Mouse (Mus musculus) kidney, embryonic 15.5 days (tissue): Measurements from ENCODE around the gene Rab34. TPM values are rescaled to one million over a fixed set of nuclear protein-coding genes. Genes with fewer than 3 reads are reported as not detected.
A peak's percentile ranks its signal among the peaks of the same experiment; 100 is the strongest.
"Not testable (repeated sequence)": the region's sequence is repeated elsewhere in the genome, so short reads cannot be mapped to it uniquely, and the experiment has no call there.

Experiments
- ATAC-seq: fragments of 200-750 bp; cut with Nextera tagmentation; replicated peaks from 2 replicates; pipeline ENCODE4 v1.8.0; 2017; ENCODE audit warnings: moderate TSS enrichment; ENCODE audit not compliant: low FRiP score
- H3K27ac ChIP-seq: fragments of 300-500 bp; sonication (generic); 2 replicates; pipeline ENCODE4 v1.5.1; 2015; ENCODE audit warnings: mild to moderate bottlenecking, inconsistent platforms
- H3K27me3 ChIP-seq: fragments of 300-500 bp; sonication (generic); 2 replicates; pipeline ENCODE4 v1.6.1; 2015; ENCODE audit warnings: inconsistent platforms
- H3K36me3 ChIP-seq: fragments of 300-500 bp; sonication (generic); 2 replicates; pipeline ENCODE4 v1.6.1; 2015; ENCODE audit warnings: inconsistent platforms
- H3K4me1 ChIP-seq: fragments of 300-500 bp; sonication (generic); 2 replicates; pipeline ENCODE4 v1.6.1; 2015; ENCODE audit warnings: inconsistent platforms
- H3K4me2 ChIP-seq: fragments of 300-500 bp; sonication (generic); 2 replicates; pipeline ENCODE4 v1.6.1; 2015; ENCODE audit warnings: moderate library complexity, mild to moderate bottlenecking, inconsistent platforms
- H3K4me3 ChIP-seq: fragments of 300-500 bp; sonication (generic); replicated peaks from 2 replicates; pipeline ENCODE4 v1.5.1; 2015; ENCODE audit warnings: mild to moderate bottlenecking, inconsistent platforms
- H3K9ac ChIP-seq: fragments of 300-500 bp; sonication (generic); 2 replicates; pipeline ENCODE4 v1.6.1; 2015; ENCODE audit warnings: mild to moderate bottlenecking, inconsistent platforms
- H3K9me3 ChIP-seq: fragments of 300-500 bp; sonication (generic); replicated peaks from 2 replicates; pipeline ENCODE4 v1.6.1; 2016; ENCODE audit warnings: inconsistent platforms
- WGBS: fragments of 180-500 bp; shearing (Covaris S2); methylation state at CpG from one replicate; pipeline ENCODE4 v1.1.7; 2015; ENCODE audit warnings: mixed read lengths; 5-methylcytosine and 5-hydroxymethylcytosine counted together
- polyA plus RNA-seq: library from polyadenylated mRNA; unstranded; fragments of >200 nt; fragmentation: Nextera tagmentation; extraction: Ambion mirVana; gene quantifications from 2 replicates; pipeline ENCODE4 v1.2.1, GENCODE M21; 2015

Rab34 gene
- polyA plus RNA-seq, 1 experiment from 2014 or later: 132 TPM

GRCm38 (mm10) chr11:78184702-78185101 is 3.5 kb upstream of the Rab34 start:
- Histone ChIP-seq H3K4me1 (peaks cover 39% of the 10 kb centered on the region), H3K36me3 (peaks cover 30% of the 10 kb centered on the region)
- not testable (repeated sequence) for H3K4me3 ChIP-seq, H3K4me2 ChIP-seq, H3K27ac ChIP-seq, ATAC-seq, H3K27me3 ChIP-seq, H3K9me3 ChIP-seq, H3K9ac ChIP-seq
- 95% methylated on average over 6 of the region's 6 CpGs for WGBS

DNA sequence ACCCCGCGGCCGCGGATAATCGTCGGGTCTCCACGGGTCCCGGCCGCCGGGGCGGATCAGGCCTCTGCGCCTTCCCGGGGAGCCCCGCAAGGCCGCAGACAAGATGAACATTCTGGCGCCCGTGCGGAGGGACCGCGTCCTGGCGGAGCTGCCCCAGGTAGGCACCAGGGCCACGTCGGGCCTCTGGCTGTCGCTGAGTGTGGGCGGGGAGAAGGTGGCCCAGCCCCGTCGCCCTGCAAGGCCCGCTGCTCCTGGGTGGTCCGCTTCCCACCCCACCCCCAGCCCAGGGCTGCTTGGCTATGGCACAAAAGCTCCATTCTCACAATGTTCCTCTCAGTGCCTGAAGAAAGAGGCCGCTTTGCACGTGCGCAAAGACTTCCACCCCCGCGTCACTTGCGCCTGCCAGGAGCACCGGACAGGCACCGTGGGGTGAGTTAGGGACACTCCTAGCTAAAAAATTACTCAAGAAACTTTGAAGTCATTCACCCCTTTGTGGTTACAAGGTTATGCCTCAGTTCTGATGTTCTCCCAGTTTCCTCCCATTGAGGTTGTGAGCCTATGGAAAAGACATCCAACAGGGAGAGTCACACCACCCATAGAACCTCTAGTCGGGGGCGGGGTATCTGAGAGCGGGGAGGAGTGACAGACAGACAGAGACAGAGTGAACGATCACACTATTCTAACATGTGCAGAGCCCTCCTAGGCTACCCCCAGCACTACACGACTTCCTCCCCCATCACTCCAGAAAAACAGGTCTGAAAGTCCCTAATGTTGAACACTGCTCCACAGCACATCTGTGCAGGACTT is 1.2 kb downstream of the Rab34 start:
- Histone ChIP-seq H3K4me2 (peak overlapping the region; percentile 72), H3K9ac (peak overlapping the region; percentile 94), H3K27me3 (no peaks in the 10 kb centered on the region), H3K27ac (peak overlapping the region; percentile 99), H3K9me3 (no peaks in the 10 kb centered on the region), H3K4me3 (peak overlapping the region; percentile 76), H3K4me1 (peaks cover 24% of the 10 kb centered on the region), H3K36me3 (peaks cover 33% of the 10 kb centered on the region)
- peak; percentile 91 for ATAC-seq
- under 1% methylated on average over 42 of the region's 42 CpGs for WGBS

DNA sequence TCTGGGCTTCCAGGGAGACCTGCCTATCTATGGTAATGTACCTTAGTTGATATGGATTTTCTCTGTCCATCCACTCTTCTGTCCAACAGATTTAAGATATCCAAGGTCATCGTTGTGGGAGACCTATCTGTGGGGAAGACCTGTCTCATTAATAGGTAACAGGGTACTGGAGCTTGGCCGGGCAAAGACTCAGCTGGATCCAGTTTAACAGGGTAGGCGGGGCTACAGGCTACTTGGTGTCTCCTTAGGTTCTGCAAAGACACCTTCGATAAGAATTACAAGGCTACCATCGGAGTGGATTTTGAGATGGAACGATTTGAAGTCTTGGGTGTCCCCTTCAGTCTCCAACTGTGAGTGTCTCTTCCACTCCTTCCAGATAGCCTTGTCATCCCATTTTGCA is 1.8 kb downstream of the Rab34 start:
- H3K27ac ChIP-seq: peak overlapping the region; percentile 99
- H3K4me1 ChIP-seq: peaks cover 30% of the 10 kb centered on the region
- H3K4me3 ChIP-seq: peak overlapping the region; percentile 76
- peaks cover 33% of the 10 kb centered on the region for H3K36me3 ChIP-seq
- 50% methylated on average over 6 of the region's 6 CpGs for WGBS
- H3K27me3 ChIP-seq: no peaks in the 10 kb centered on the region
- no peaks in the 10 kb centered on the region for H3K9me3 ChIP-seq
- peak overlapping the region; percentile 72 for H3K4me2 ChIP-seq
- ATAC-seq: no peak
- H3K9ac ChIP-seq: peak overlapping the region; percentile 94; the same call in 1 of the 2 replicates

DNA sequence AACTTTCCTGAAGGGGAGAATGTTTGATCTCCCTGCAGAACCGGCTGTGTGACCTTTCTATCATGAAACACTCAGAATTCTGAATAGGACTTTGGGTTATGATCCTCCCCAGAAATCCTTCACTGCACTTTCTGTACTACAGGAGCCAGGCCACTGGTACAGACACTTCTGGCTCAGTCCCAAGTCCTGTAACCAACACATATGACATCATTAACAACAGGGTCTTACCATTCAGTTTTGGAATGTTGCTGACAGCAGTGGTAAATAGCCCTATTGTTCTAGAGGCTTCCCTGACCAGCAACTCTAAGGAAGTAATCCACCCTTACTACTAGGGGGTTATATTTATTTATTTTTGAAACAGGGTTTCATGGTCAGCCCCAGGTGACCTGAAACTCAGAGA is 4.9 kb downstream of the Rab34 start, which contains the start of gene Proca1:
TSS of gene Proca1 (plus strand) at position 280 of the 400 bp plus-strand sequence.
- Histone ChIP-seq H3K27me3 (no peaks in the 10 kb centered on the region), H3K9ac (no peak within 1 kb of the TSS), H3K4me2 (peak within 1 kb of the TSS; percentile 62), H3K4me1 (peaks cover 30% of the 10 kb centered on the region), H3K27ac (peak within 1 kb of the TSS; percentile 71; the same call in 1 of the 2 replicates), H3K4me3 (peak within 1 kb of the TSS; percentile 59), H3K36me3 (peaks cover 33% of the 10 kb centered on the region), H3K9me3 (no peaks in the 10 kb centered on the region)
- 76% methylated on average over 1 of the region's 1 CpGs for WGBS
- ATAC-seq: no peak

DNA sequence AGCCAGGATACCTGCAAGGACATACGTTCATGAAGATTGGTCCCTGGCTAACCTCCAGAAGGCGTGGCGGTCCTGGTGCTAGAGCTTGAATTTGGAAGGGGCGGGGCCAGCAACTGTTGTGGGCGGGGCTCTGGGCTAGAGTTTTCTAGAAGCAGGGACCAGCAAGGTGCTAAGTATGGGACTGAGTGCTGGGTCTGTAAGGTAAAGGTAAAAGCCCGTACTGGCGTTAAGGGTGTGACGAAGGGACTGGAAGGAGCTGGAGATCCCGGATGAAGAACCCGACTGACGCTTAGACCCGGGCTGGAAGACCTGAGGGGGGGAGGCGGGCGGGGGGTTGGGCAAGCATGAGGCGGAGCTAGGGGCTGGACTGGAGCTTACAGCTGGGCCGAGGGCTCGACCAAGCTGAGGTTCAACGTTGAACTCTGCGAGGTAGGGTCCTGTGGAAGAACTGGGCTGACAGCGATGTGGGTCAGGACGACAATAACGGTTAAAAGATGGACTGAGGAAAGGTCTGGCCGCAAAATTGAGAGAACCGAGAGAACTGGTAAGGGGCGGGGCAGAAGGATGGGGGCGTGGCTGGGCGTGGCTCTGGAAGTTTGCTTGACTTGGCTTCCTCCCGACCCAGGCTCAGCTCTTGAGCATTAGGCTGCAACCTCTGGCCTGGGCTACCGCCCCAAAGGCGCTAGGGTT is 6.3 kb downstream of the Rab34 start:
- peak overlapping the region; percentile 16 for H3K9ac ChIP-seq
- peak; percentile 77 for ATAC-seq
- peak overlapping the region; percentile 62 for H3K4me2 ChIP-seq
- peak overlapping the region; percentile 71 for H3K27ac ChIP-seq
- peaks cover 30% of the 10 kb centered on the region for H3K4me1 ChIP-seq
- H3K27me3 ChIP-seq: no peaks in the 10 kb centered on the region
- peak overlapping the region; percentile 59 for H3K4me3 ChIP-seq
- WGBS: 3% methylated on average over 30 of the region's 30 CpGs
- H3K9me3 ChIP-seq: no peaks in the 10 kb centered on the region
- peaks cover 33% of the 10 kb centered on the region for H3K36me3 ChIP-seq

GRCm38 (mm10) chr11:78195101-78195863 is 7.1 kb downstream of the Rab34 start:
- WGBS: 67% methylated on average over 23 of the region's 23 CpGs
- ATAC-seq: no peak
- Histone ChIP-seq H3K27me3 (no peaks in the 10 kb centered on the region), H3K9ac (peak overlapping the region; percentile 16), H3K36me3 (peaks cover 32% of the 10 kb centered on the region), H3K9me3 (no peaks in the 10 kb centered on the region), H3K4me3 (peak overlapping the region; percentile 59), H3K27ac (peak overlapping the region; percentile 71), H3K4me2 (peak overlapping the region; percentile 62), H3K4me1 (peaks cover 22% of the 10 kb centered on the region)

GRCm38 (mm10) chr11:78202372-78202771 is 14.1 kb downstream of the Rab34 start:
- H3K27ac ChIP-seq: no peak overlapping the region
- peaks cover 15% of the 10 kb centered on the region for H3K4me1 ChIP-seq
- 86% methylated on average over 3 of the region's 3 CpGs for WGBS
- H3K9ac ChIP-seq: no peak overlapping the region
- H3K9me3 ChIP-seq: no peaks in the 10 kb centered on the region
- H3K36me3 ChIP-seq: peaks cover 33% of the 10 kb centered on the region
- H3K4me2 ChIP-seq: no peak overlapping the region
- no peak for ATAC-seq
- H3K27me3 ChIP-seq: no peaks in the 10 kb centered on the region
- H3K4me3 ChIP-seq: no peak overlapping the region

- ATAC-seq: no peak
- Histone ChIP-seq H3K36me3 (peaks cover 52% of the 10 kb centered on the region), H3K4me2 (no peak overlapping the region), H3K4me1 (peaks cover 15% of the 10 kb centered on the region), H3K27ac (no peak overlapping the region), H3K9ac (no peak overlapping the region), H3K27me3 (no peaks in the 10 kb centered on the region), H3K9me3 (no peaks in the 10 kb centered on the region), H3K4me3 (no peak overlapping the region)
- WGBS: 89% methylated on average over 6 of the region's 6 CpGs
Observed at GRCm38 (mm10) chr11:78204287-78204686, 16.1 kb downstream of the Rab34 start.

GRCm38 (mm10) chr11:78205361-78206206 is 17.4 kb downstream of the Rab34 start:
- Histone ChIP-seq H3K27me3 (no peaks in the 10 kb centered on the region), H3K4me1 (peaks cover 15% of the 10 kb centered on the region), H3K4me2 (no peak overlapping the region), H3K36me3 (peaks cover 65% of the 10 kb centered on the region), H3K9me3 (no peaks in the 10 kb centered on the region), H3K9ac (no peak overlapping the region), H3K4me3 (no peak overlapping the region), H3K27ac (peak overlapping the region; percentile 72)
- no peak for ATAC-seq
- WGBS: 15% methylated on average over 13 of the region's 13 CpGs

DNA sequence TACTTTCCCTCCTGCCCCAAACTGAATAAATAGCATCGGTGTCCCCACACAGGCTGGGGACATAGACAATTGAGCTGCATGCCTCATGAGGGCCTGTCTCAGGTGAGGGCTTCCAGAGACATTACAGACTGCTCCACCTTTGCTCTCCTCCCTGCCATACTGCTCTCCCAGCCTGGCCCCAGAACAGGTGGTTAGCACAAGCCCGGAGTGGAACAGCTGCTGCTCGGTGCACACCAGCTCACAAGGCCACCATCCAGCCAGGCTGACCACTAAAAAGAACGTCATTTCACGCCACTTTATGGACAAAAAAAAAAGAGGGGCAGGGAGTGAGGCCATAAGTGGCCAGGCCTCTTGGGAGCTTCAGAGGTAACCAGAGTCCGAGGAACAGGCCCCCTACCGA is 19.0 kb downstream of the Rab34 start:
- Histone ChIP-seq H3K36me3 (peaks cover 81% of the 10 kb centered on the region), H3K4me2 (no peak overlapping the region), H3K4me1 (peaks cover 15% of the 10 kb centered on the region), H3K27me3 (no peaks in the 10 kb centered on the region), H3K4me3 (no peak overlapping the region), H3K27ac (no peak overlapping the region), H3K9me3 (no peaks in the 10 kb centered on the region), H3K9ac (no peak overlapping the region)
- WGBS: 86% methylated on average over 7 of the region's 7 CpGs
- ATAC-seq: no peak

DNA sequence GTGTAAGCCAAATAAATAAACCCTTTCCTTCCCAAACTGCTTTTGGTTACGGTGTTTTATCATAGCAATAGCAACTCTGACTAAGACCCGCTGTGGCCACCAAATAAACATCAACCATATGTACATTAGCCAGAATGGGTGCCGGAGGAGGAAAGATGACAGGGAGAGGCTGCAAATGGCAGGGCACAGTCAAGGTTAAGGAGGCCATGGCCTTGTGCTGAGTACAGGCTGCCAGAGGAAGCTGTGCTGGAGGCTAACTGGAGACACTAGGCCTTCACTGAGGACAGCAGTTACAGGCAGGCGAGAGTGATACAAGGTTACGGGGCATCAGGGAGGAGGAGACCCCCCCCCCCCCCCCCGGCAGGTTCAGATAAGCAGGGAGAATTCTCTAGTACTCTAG is 21.7 kb downstream of the Rab34 start:
- Histone ChIP-seq H3K27me3 (no peaks in the 10 kb centered on the region), H3K27ac (no peak overlapping the region), H3K9me3 (no peaks in the 10 kb centered on the region), H3K4me3 (no peak overlapping the region), H3K4me1 (peaks cover 15% of the 10 kb centered on the region), H3K9ac (no peak overlapping the region), H3K4me2 (no peak overlapping the region), H3K36me3 (peaks cover 99% of the 10 kb centered on the region)
- 92% methylated on average over 6 of the region's 6 CpGs for WGBS
- ATAC-seq: no peak
